Mouse (Mus musculus) liver, postnatal 0 days (tissue): ENCODE measurements around the gene Scg3. TPM values are rescaled to one million over a fixed set of nuclear protein-coding genes. Genes with fewer than 3 reads are reported as not detected.
"Not testable (repeated sequence)": the region's sequence is repeated elsewhere in the genome, so short reads cannot be mapped to it uniquely, and the experiment has no call there.

Experiments
- ATAC-seq: fragments of 200-750 bp; cut with Nextera tagmentation; 2 replicates; pipeline ENCODE4 v1.8.0; 2017; ENCODE audit warnings: mild to moderate bottlenecking, moderate library complexity
- DNase-seq: peaks from one replicate; pipeline ENCODE4 v3.0.0-alpha.2; 2016
- H3K27ac ChIP-seq: fragments of 300-500 bp; sonication (generic); 2 replicates; pipeline ENCODE4 v1.5.1; 2014; ENCODE audit warnings: antibody characterized with exemption, moderate library complexity, mild to moderate bottlenecking, low read depth
- H3K27me3 ChIP-seq: fragments of 300-500 bp; sonication (generic); 2 replicates; pipeline ENCODE4 v1.6.1; 2014; ENCODE audit warnings: low read length, control low read depth, mixed read lengths; ENCODE audit not compliant: insufficient read depth
- H3K36me3 ChIP-seq: fragments of 300-500 bp; sonication (generic); replicated peaks from 2 replicates; pipeline ENCODE4 v1.6.1; 2014; ENCODE audit warnings: mild to moderate bottlenecking, control low read depth, low read length, moderate library complexity, mixed read lengths; ENCODE audit not compliant: insufficient read depth
- H3K4me1 ChIP-seq: fragments of 300-500 bp; sonication (generic); 2 replicates; pipeline ENCODE4 v1.6.1; 2014; ENCODE audit warnings: antibody characterized with exemption, mild to moderate bottlenecking, control low read depth; ENCODE audit not compliant: insufficient read depth
- H3K4me2 ChIP-seq: fragments of 300-500 bp; sonication (generic); 2 replicates; pipeline ENCODE4 v1.6.1; 2014; ENCODE audit warnings: low read depth, mild to moderate bottlenecking, low read length, moderate library complexity, mixed read lengths
- H3K4me3 ChIP-seq: fragments of 300-500 bp; sonication (generic); 2 replicates; pipeline ENCODE4 v1.5.1; 2014; ENCODE audit warnings: low read depth, low read length
- H3K9ac ChIP-seq: fragments of 300-500 bp; sonication (generic); replicated peaks from 2 replicates; pipeline ENCODE4 v1.6.1; 2014; ENCODE audit warnings: mild to moderate bottlenecking, moderate library complexity
- H3K9me3 ChIP-seq: fragments of 300-500 bp; sonication (generic); 2 replicates; pipeline ENCODE4 v1.6.1; 2016; ENCODE audit warnings: mild to moderate bottlenecking, control low read depth, low read length, mixed read lengths
- CTCF ChIP-seq: sonication (generic); IDR thresholded peaks from 2 replicates; pipeline ENCODE4 v1.5.1; 2016; ENCODE audit warnings: antibody characterized with exemption, low read depth
- EP300 ChIP-seq: IDR thresholded peaks from 2 replicates; pipeline ENCODE4 v1.6.1; 2016; ENCODE audit warnings: antibody characterized with exemption, low read depth, mild to moderate bottlenecking
- WGBS: fragments of 180-500 bp; shearing (Covaris S2); extraction: QIAGEN DNeasy Blood & Tissue Kit; methylation state at CpG from one replicate; pipeline ENCODE4 v1.1.7; 2014; ENCODE audit not compliant: insufficient replicate concordance; 5-methylcytosine and 5-hydroxymethylcytosine counted together
- polyA plus RNA-seq: library from polyadenylated mRNA; unstranded; fragments of >200 nt; fragmentation: Nextera tagmentation; extraction: Ambion mirVana; gene quantifications from 2 replicates; pipeline ENCODE4 v1.2.1, GENCODE M21; 2015

Scg3 gene
- polyA plus RNA-seq, 1 experiment from 2014 or later, result not detected

DNA sequence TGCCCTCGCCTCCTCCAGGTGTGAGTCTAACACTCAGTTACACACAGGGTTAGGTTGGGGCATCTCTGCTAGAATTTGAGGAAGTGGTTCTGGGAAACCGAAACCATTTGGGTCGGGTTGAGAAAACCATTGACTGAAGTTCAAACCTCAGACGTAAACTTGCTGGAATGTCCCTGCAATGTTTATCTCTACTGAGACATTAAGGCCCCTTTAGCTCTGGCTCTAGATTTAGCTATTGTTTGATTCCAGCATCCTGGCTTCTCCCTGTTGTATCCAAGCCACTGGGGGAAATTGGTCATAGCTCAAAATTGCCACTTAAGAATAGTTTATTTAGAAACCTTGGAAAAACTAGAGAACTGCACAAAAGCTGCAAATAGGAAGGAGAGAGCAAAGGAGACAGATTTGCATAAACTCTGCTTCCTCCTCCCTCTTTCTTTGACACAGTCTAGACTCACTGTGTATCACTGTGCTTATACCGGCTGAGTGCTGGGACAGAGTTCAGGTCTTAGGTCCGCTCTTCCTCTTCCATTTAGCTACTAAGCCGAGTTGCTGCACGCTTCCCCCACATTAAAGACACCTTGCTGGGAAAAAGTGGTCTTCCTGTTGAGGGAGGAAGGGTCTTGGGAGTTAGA, 52.9 kb downstream of the Scg3 start:
- Histone ChIP-seq H3K9ac (no peak overlapping the region), H3K4me3 (no peak overlapping the region), H3K27ac (no peak overlapping the region), H3K4me1 (no peaks in the 10 kb centered on the region), H3K9me3 (no peaks in the 10 kb centered on the region), H3K27me3 (peaks cover 11% of the 10 kb centered on the region), H3K4me2 (no peak overlapping the region), H3K36me3 (no peaks in the 10 kb centered on the region)
- ATAC-seq (no peak), DNase-seq (no peak)
- WGBS, result 62% methylated on average over 8 of the region's 8 CpGs
- no peak for TF ChIP-seq CTCF
- no peak for TF ChIP-seq EP300

- H3K4me1 ChIP-seq, result peaks cover 4% of the 10 kb centered on the region; the same call in 1 of the 2 replicates
- no peak for TF ChIP-seq EP300
- no peak for TF ChIP-seq CTCF
- peak overlapping the region; percentile 60 for H3K4me3 ChIP-seq
- H3K9me3 ChIP-seq, result no peaks in the 10 kb centered on the region
- 1% methylated on average over 14 of the region's 14 CpGs for WGBS
- H3K4me2 ChIP-seq, result peak overlapping the region; percentile 89
- peak overlapping the region; percentile 57 for H3K9ac ChIP-seq
- peaks cover 25% of the 10 kb centered on the region for H3K27me3 ChIP-seq
- peak overlapping the region; percentile 60; the same call in 1 of the 2 replicates for H3K27ac ChIP-seq
- DNase-seq, result no peak
- H3K36me3 ChIP-seq, result no peaks in the 10 kb centered on the region
- peak; percentile 87 for ATAC-seq
Observed at GRCm38 (mm10) chr9:75626308-75626604, 57.6 kb downstream of the Scg3 start.

DNA sequence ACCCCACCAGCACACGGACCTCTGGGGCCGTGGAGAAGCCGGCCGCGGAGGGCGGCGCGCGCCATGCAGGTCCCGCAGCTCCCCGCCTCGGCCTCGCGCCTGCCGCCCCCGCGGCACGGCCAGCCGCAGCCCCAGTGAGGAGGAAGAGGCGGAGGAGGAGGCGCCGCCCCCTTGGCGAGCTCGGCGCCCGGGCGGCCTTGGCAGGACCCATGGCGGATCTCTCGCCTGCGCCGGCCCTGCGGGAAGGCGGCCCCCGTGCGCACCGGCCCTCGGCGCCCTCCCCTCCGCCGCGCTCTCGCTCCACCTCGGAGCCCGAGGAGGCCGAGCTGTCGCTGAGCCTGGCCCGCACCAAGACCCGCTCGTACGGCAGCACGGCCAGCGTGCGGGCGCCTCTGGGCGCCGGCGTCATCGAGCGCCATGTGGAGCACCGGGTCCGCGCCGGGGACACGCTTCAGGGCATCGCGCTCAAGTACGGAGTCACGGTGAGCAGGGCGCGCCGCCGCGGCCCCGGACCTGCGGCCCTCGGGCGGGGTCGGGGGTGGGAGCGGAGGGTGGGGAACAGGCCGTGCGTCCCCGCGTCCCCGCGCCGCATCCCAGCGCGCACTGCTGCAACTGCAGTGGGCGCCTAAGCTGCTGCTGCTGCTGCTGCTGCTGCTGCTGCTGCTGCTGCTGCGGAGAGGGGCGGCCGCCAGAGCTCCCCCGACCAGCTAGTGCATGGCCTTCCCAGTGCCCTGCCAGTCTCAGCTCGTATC, 58.1 kb downstream of the Scg3 start, which contains the start of gene Lysmd2:
TSS of gene Lysmd2 (plus strand) at position 186 of the 752 bp plus-strand sequence.
- Histone ChIP-seq H3K27me3 (peaks cover 25% of the 10 kb centered on the region), H3K9me3 (no peaks in the 10 kb centered on the region), H3K27ac (peak within 1 kb of the TSS; percentile 60; the same call in 1 of the 2 replicates), H3K4me3 (peak within 1 kb of the TSS; percentile 60), H3K4me1 (peaks cover 4% of the 10 kb centered on the region; the same call in 1 of the 2 replicates), H3K36me3 (no peaks in the 10 kb centered on the region), H3K4me2 (peak within 1 kb of the TSS; percentile 89), H3K9ac (peak within 1 kb of the TSS; percentile 57)
- WGBS, result 0% methylated on average over 42 of the region's 94 CpGs
- no peak for TF ChIP-seq EP300
- no peak for TF ChIP-seq CTCF
- peak; percentile 64 for DNase-seq
- ATAC-seq, result peak; percentile 75

DNA sequence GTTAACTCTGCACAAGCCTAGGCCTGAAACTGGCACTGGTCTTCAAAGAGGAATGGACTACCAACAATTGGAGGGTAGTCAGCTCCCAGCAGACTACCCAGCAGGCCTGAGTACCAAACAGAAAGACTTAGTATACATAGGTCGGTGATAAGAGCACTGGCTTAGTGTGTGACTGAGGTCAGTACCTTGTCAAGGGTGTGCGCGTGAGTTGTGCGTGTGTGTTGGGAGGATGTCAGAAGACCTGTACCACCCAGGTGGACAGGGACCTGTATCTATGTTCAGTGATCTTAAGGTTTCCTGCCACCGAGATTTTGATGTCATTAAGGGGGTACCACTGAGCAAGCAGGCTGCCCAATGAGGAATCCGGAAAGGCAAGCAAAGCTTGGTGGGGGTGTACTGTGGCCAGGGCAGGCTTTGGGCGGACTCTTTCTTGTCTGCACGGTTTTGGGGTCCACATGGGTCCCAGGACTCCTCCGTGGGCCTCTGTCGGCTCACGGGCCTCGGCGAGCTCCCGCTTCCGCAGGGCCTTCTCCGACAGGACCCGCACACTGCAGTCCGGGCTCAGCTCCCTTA, 58.8 kb downstream of the Scg3 start:
- H3K27me3 ChIP-seq, result peaks cover 25% of the 10 kb centered on the region
- WGBS, result 19% methylated on average over 18 of the region's 18 CpGs
- no peaks in the 10 kb centered on the region for H3K9me3 ChIP-seq
- peak overlapping the region; percentile 60 for H3K4me3 ChIP-seq
- H3K36me3 ChIP-seq, result no peaks in the 10 kb centered on the region
- TF ChIP-seq EP300 (no peak), CTCF (no peak)
- H3K27ac ChIP-seq, result no peak overlapping the region
- peaks cover 4% of the 10 kb centered on the region; the same call in 1 of the 2 replicates for H3K4me1 ChIP-seq
- ATAC-seq (no peak), DNase-seq (no peak)
- peak overlapping the region; percentile 57 for H3K9ac ChIP-seq
- peak overlapping the region; percentile 89 for H3K4me2 ChIP-seq

DNA sequence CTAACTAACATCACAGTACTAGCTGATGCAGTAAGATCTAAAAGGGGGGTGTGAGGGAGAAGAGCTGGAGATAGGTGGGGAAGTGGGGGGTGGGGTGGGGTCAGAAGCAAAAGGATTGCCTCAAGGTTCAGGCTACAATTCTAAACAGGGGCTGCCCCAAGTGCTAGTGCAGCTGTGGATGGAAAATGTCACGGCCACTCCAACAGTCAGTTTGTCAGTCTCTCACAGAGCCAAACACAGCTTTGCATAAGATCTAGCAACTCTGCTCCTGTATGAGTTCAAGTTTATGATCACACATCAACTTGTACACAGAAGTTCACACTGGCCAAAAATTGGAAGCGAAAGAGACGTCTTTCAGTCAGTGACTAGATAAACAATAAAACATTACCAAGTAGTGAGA, 62.4 kb downstream of the Scg3 start:
- Histone ChIP-seq H3K4me3 (no peak overlapping the region), H3K27me3 (peaks cover 19% of the 10 kb centered on the region), H3K4me1 (peaks cover 4% of the 10 kb centered on the region; the same call in 1 of the 2 replicates), H3K27ac (no peak overlapping the region), H3K4me2 (no peak overlapping the region), H3K9me3 (no peaks in the 10 kb centered on the region), H3K9ac (no peak overlapping the region), H3K36me3 (no peaks in the 10 kb centered on the region)
- ATAC-seq (no peak), DNase-seq (no peak)
- WGBS, result 75% methylated on average over 3 of the region's 3 CpGs
- no peak for TF ChIP-seq CTCF
- no peak for TF ChIP-seq EP300

DNA sequence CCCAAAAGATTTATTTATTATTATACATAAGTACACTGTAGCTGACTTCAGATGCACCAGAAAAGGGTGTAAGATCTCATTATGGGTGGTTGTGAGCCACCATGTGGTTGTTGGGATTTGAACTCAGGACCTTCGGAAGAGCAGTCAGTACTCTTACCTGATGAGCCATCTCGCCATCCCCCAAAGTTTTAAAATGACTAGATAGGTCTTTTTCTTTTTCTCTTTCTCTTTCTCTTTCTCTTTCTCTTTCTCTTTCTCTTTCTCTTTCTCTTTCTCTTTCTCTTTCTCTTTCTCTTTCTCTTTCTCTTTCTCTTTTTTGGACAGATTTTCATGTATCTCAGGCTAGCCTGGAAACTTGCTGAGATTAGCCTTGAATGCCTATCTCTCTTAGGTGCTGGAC, 64.1 kb downstream of the Scg3 start:
- H3K9ac ChIP-seq, H3K27ac ChIP-seq, DNase-seq, H3K9me3 ChIP-seq, H3K4me2 ChIP-seq, ATAC-seq, H3K4me1 ChIP-seq, H3K4me3 ChIP-seq, H3K36me3 ChIP-seq, H3K27me3 ChIP-seq: not testable (repeated sequence)
- WGBS, result 82% methylated on average over 2 of the region's 2 CpGs
